Mouse (Mus musculus): ENCODE results near the gene Fxyd2.

- TF ChIP-seq POLR2A (IDR thresholded peaks at IDR 0.05; ENCODE audit: borderline replicate concordance, low read depth, low read length) (no peak), CTCF (IDR thresholded peaks at IDR 0.05; ENCODE audit: low read depth, low read length) (no peak)
Measured at GRCm38 (mm10) chr9:45431150-45431549, 31.7 kb downstream of the Fxyd2 start.

Measured in bone marrow macrophage, adult 2 months (primary cell).